Mouse (Mus musculus): ENCODE data around the gene Fam189a1. TPM values are rescaled to one million over a fixed set of nuclear protein-coding genes. Genes with fewer than 3 reads are reported as not detected.

Fam189a1 gene
- polyA plus RNA-seq, 1 experiment from 2014 or later, result 0.49 TPM

DNA sequence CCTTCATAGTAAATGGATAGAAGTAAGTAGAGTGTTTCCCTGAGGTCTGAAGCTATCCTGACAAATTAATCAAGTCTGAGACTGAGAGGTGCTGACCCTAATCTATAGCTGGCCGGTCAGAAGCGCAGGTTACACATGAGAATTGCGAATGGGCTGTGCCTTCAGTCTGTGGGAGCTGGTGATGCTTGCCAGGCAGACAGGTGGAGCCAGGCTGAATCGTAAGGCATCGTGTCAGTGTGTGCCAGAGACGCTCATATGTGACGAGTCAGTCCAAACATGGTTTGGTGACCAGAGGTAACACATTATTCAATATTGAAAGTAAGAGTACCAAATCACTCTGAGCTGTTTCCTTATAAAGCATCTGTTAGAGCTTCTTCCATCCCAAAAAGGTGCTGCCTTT, 115.3 kb downstream of the Fam189a1 start:
- no peaks in the 10 kb centered on the region for H3K27me3 ChIP-seq (ENCODE audit: control insufficient read depth, insufficient read depth, low read length)
- no peak overlapping the region for H3K27ac ChIP-seq (ENCODE audit: low read depth, low read length)
- H3K9ac ChIP-seq (ENCODE audit: low read depth, low read length), result no peak overlapping the region
- no peak for ATAC-seq (replicated peaks; ENCODE audit: insufficient number of reproducible peaks, low FRiP score, low TSS enrichment)
- no peaks in the 10 kb centered on the region for H3K4me1 ChIP-seq (ENCODE audit: control insufficient read depth, insufficient read depth, low read length)
- H3K36me3 ChIP-seq (ENCODE audit: control insufficient read depth, insufficient read depth, low read length), result no peaks in the 10 kb centered on the region
- H3K4me2 ChIP-seq, result no peak overlapping the region
- no peak overlapping the region for H3K4me3 ChIP-seq (ENCODE audit: low read depth, low read length)
- WGBS (ENCODE audit: insufficient replicate concordance), result 90% methylated on average over 7 of the region's 7 CpGs
- no peaks in the 10 kb centered on the region for H3K9me3 ChIP-seq (replicated peaks; ENCODE audit: control insufficient read depth, low read length)

GRCm38 (mm10) chr7:65031741-65032140, 124.6 kb downstream of the Fam189a1 start:
- Histone ChIP-seq H3K36me3 (ENCODE audit: control insufficient read depth, insufficient read depth, low read length) (no peaks in the 10 kb centered on the region), H3K9me3 (replicated peaks; ENCODE audit: control insufficient read depth, low read length) (no peaks in the 10 kb centered on the region), H3K9ac (ENCODE audit: low read depth, low read length) (no peak overlapping the region), H3K27ac (ENCODE audit: low read depth, low read length) (no peak overlapping the region), H3K4me2 (no peak overlapping the region), H3K4me1 (ENCODE audit: control insufficient read depth, insufficient read depth, low read length) (no peaks in the 10 kb centered on the region), H3K27me3 (ENCODE audit: control insufficient read depth, insufficient read depth, low read length) (no peaks in the 10 kb centered on the region), H3K4me3 (ENCODE audit: low read depth, low read length) (no peak overlapping the region)
- no peak for ATAC-seq (replicated peaks; ENCODE audit: insufficient number of reproducible peaks, low FRiP score, low TSS enrichment)
- 59% methylated on average over 7 of the region's 7 CpGs for WGBS (ENCODE audit: insufficient replicate concordance)

- H3K27me3 ChIP-seq (ENCODE audit: control insufficient read depth, insufficient read depth, low read length), result no peaks in the 10 kb centered on the region
- no peak overlapping the region for H3K4me3 ChIP-seq (ENCODE audit: low read depth, low read length)
- H3K9me3 ChIP-seq (replicated peaks; ENCODE audit: control insufficient read depth, low read length), result 0 out of 2 replicates have a peak, but pooled peaks cover 2% of the 10 kb centered on the region
- H3K27ac ChIP-seq (ENCODE audit: low read depth, low read length), result no peak overlapping the region
- 84% methylated on average over 6 of the region's 6 CpGs for WGBS (ENCODE audit: insufficient replicate concordance)
- H3K4me2 ChIP-seq, result no peak overlapping the region
- ATAC-seq (replicated peaks; ENCODE audit: insufficient number of reproducible peaks, low FRiP score, low TSS enrichment), result no peak
- H3K4me1 ChIP-seq (ENCODE audit: control insufficient read depth, insufficient read depth, low read length), result no peaks in the 10 kb centered on the region
- no peak overlapping the region for H3K9ac ChIP-seq (ENCODE audit: low read depth, low read length)
- H3K36me3 ChIP-seq (ENCODE audit: control insufficient read depth, insufficient read depth, low read length), result no peaks in the 10 kb centered on the region
These were observed 125.2 kb downstream of the Fam189a1 start for GRCm38 (mm10) chr7:65031195-65031594.

DNA sequence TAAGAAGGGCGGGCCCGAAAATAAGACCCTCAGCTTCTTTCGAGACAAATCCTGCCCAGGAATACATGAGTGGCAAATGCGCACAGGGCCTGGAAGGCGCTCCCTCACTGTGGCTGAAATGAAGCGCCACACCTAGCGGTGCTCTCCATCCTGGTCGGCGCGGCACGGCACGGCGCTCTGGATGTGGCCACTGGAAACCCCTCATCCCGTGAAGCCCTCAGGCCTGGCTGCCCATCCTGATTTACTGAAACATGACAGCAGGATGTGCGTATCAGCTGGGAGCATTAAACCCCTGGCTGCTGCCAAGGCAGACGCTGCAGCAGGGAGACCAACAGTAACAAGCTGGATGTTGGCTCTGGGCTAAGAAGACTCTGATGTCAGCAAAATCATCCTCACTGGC, 126.4 kb downstream of the Fam189a1 start:
- Histone ChIP-seq H3K4me3 (ENCODE audit: low read depth, low read length) (no peak overlapping the region), H3K4me2 (no peak overlapping the region), H3K9ac (ENCODE audit: low read depth, low read length) (no peak overlapping the region), H3K36me3 (ENCODE audit: control insufficient read depth, insufficient read depth, low read length) (no peaks in the 10 kb centered on the region), H3K27me3 (ENCODE audit: control insufficient read depth, insufficient read depth, low read length) (no peaks in the 10 kb centered on the region), H3K4me1 (ENCODE audit: control insufficient read depth, insufficient read depth, low read length) (no peaks in the 10 kb centered on the region), H3K9me3 (replicated peaks; ENCODE audit: control insufficient read depth, low read length) (0 out of 2 replicates have a peak, but pooled peaks cover 2% of the 10 kb centered on the region), H3K27ac (ENCODE audit: low read depth, low read length) (no peak overlapping the region)
- WGBS (ENCODE audit: insufficient replicate concordance), result 83% methylated on average over 16 of the region's 16 CpGs
- ATAC-seq (replicated peaks; ENCODE audit: insufficient number of reproducible peaks, low FRiP score, low TSS enrichment), result no peak

GRCm38 (mm10) chr7:65021298-65021697, 135.1 kb downstream of the Fam189a1 start:
- no peak for ATAC-seq (replicated peaks; ENCODE audit: insufficient number of reproducible peaks, low FRiP score, low TSS enrichment)
- Histone ChIP-seq H3K4me3 (ENCODE audit: low read depth, low read length) (no peak overlapping the region), H3K4me2 (no peak overlapping the region), H3K9me3 (replicated peaks; ENCODE audit: control insufficient read depth, low read length) (0 out of 2 replicates have a peak, but pooled peaks cover 1% of the 10 kb centered on the region), H3K27me3 (ENCODE audit: control insufficient read depth, insufficient read depth, low read length) (no peaks in the 10 kb centered on the region), H3K36me3 (ENCODE audit: control insufficient read depth, insufficient read depth, low read length) (no peaks in the 10 kb centered on the region), H3K9ac (ENCODE audit: low read depth, low read length) (no peak overlapping the region), H3K27ac (ENCODE audit: low read depth, low read length) (no peak overlapping the region), H3K4me1 (ENCODE audit: control insufficient read depth, insufficient read depth, low read length) (no peaks in the 10 kb centered on the region)
- 46% methylated on average over 2 of the region's 2 CpGs for WGBS (ENCODE audit: insufficient replicate concordance)

DNA sequence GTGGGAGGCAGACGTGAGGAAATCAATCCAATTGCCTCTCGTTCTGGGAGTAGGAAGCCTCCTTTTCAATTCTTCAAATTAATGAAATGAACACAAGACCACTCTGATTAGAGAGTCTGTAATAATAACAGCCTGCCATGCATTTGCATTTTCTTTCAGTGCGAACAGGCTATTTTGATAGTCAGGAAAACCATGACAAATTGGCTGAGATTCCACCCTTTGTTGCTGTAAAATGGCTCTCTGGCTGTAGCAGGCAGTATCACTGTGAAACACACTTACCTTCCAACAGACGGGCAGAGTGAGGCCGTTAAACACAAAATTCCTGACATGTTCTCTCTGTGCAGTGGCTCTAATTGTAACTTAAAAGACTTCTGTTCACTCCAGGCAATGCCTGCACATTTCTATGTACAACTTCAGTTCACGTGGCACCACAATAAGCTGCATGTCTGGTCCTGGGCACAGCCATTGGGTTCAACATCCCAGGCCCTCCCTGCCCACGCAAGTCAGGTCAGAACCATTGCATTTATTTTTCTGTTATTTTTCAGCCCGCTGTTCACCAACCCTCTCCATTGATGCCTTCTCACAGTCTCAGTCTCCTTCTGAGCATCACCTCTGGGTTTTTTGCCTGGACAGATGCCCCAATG, 138.2 kb downstream of the Fam189a1 start:
- Histone ChIP-seq H3K9me3 (replicated peaks; ENCODE audit: control insufficient read depth, low read length) (no peaks in the 10 kb centered on the region), H3K4me1 (ENCODE audit: control insufficient read depth, insufficient read depth, low read length) (no peaks in the 10 kb centered on the region), H3K27ac (ENCODE audit: low read depth, low read length) (no peak overlapping the region), H3K4me2 (no peak overlapping the region), H3K36me3 (ENCODE audit: control insufficient read depth, insufficient read depth, low read length) (no peaks in the 10 kb centered on the region), H3K9ac (ENCODE audit: low read depth, low read length) (no peak overlapping the region), H3K4me3 (ENCODE audit: low read depth, low read length) (no peak overlapping the region), H3K27me3 (ENCODE audit: control insufficient read depth, insufficient read depth, low read length) (no peaks in the 10 kb centered on the region)
- no peak for ATAC-seq (replicated peaks; ENCODE audit: insufficient number of reproducible peaks, low FRiP score, low TSS enrichment)
- 78% methylated on average over 8 of the region's 8 CpGs for WGBS (ENCODE audit: insufficient replicate concordance)

DNA sequence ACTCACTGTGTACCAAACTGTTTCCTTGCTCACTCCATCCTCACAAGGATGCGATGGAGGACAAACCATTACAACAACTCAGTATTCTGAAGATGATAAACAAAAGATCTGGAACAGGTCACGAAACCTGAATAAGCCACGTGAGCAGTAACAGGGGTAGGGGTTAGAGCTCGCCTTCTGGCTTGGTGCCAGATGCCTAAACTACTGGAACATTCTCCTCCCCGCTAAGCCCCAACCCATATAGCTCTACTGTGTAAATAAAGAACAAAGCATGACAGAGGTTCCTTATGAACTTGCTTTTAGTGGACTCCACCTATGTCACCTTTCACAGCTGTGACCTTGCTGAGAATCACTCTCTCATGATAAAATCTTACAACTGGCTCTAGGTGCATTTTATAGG, 139.0 kb downstream of the Fam189a1 start:
- no peaks in the 10 kb centered on the region for H3K27me3 ChIP-seq (ENCODE audit: control insufficient read depth, insufficient read depth, low read length)
- no peak overlapping the region for H3K27ac ChIP-seq (ENCODE audit: low read depth, low read length)
- H3K36me3 ChIP-seq (ENCODE audit: control insufficient read depth, insufficient read depth, low read length), result no peaks in the 10 kb centered on the region
- H3K9me3 ChIP-seq (replicated peaks; ENCODE audit: control insufficient read depth, low read length), result no peaks in the 10 kb centered on the region
- H3K4me1 ChIP-seq (ENCODE audit: control insufficient read depth, insufficient read depth, low read length), result no peaks in the 10 kb centered on the region
- no peak for ATAC-seq (replicated peaks; ENCODE audit: insufficient number of reproducible peaks, low FRiP score, low TSS enrichment)
- H3K9ac ChIP-seq (ENCODE audit: low read depth, low read length), result no peak overlapping the region
- H3K4me2 ChIP-seq, result no peak overlapping the region
- H3K4me3 ChIP-seq (ENCODE audit: low read depth, low read length), result no peak overlapping the region
- WGBS (ENCODE audit: insufficient replicate concordance), result 79% methylated on average over 5 of the region's 5 CpGs

- no peaks in the 10 kb centered on the region for H3K27me3 ChIP-seq (ENCODE audit: control insufficient read depth, insufficient read depth, low read length)
- H3K4me3 ChIP-seq (ENCODE audit: low read depth, low read length), result no peak overlapping the region
- no peaks in the 10 kb centered on the region for H3K36me3 ChIP-seq (ENCODE audit: control insufficient read depth, insufficient read depth, low read length)
- H3K4me2 ChIP-seq, result no peak overlapping the region
- peak; percentile 59; the same call in 1 of the 2 replicates for ATAC-seq (replicated peaks; ENCODE audit: insufficient number of reproducible peaks, low FRiP score, low TSS enrichment)
- no peaks in the 10 kb centered on the region for H3K9me3 ChIP-seq (replicated peaks; ENCODE audit: control insufficient read depth, low read length)
- H3K4me1 ChIP-seq (ENCODE audit: control insufficient read depth, insufficient read depth, low read length), result no peaks in the 10 kb centered on the region; the same call in 1 of the 2 replicates
- H3K9ac ChIP-seq (ENCODE audit: low read depth, low read length), result no peak overlapping the region
- 45% methylated on average over 6 of the region's 6 CpGs for WGBS (ENCODE audit: insufficient replicate concordance)
- H3K27ac ChIP-seq (ENCODE audit: low read depth, low read length), result no peak overlapping the region
These were observed 145.2 kb downstream of the Fam189a1 start for GRCm38 (mm10) chr7:65011133-65011532.

GRCm38 (mm10) chr7:65010275-65010674, 146.1 kb downstream of the Fam189a1 start:
- H3K27ac ChIP-seq (ENCODE audit: low read depth, low read length), result no peak overlapping the region
- H3K4me2 ChIP-seq, result no peak overlapping the region
- H3K4me1 ChIP-seq (ENCODE audit: control insufficient read depth, insufficient read depth, low read length), result no peaks in the 10 kb centered on the region; the same call in 1 of the 2 replicates
- no peak for ATAC-seq (replicated peaks; ENCODE audit: insufficient number of reproducible peaks, low FRiP score, low TSS enrichment)
- no peaks in the 10 kb centered on the region for H3K36me3 ChIP-seq (ENCODE audit: control insufficient read depth, insufficient read depth, low read length)
- no peak overlapping the region for H3K9ac ChIP-seq (ENCODE audit: low read depth, low read length)
- H3K27me3 ChIP-seq (ENCODE audit: control insufficient read depth, insufficient read depth, low read length), result no peaks in the 10 kb centered on the region
- H3K4me3 ChIP-seq (ENCODE audit: low read depth, low read length), result no peak overlapping the region
- no peaks in the 10 kb centered on the region for H3K9me3 ChIP-seq (replicated peaks; ENCODE audit: control insufficient read depth, low read length)
- 68% methylated on average over 6 of the region's 6 CpGs for WGBS (ENCODE audit: insufficient replicate concordance)
